Mouse (Mus musculus) gastrocnemius, postnatal 25 days (tissue): Measurements from ENCODE around the gene Pfdn5. TPM values are rescaled to one million over a fixed set of nuclear protein-coding genes. Genes with fewer than 3 reads are reported as not detected.

Experiments used
- DNase-seq: peaks from one replicate; pipeline ENCODE4 v3.0.0; 2022
- long read RNA-seq, 2 experiments: library from polyadenylated mRNA; stranded (forward); transcript quantifications; one replicate each; pipeline ENCODE4 v2.0.0; 2021
- total RNA-seq, 2 experiments: library from RNA; stranded (reverse); gene quantifications; 1 replicate in 1 of 2; 2 replicates in 1 of 2; pipeline ENCODE4 v1.2.3; 2021

The Pfdn5 gene
- 100 to 1,000 TPM; 189 to 204 TPM for total RNA-seq
- long read RNA-seq, experiment 1, transcript Pfdn5-205 (6 exons, 1,062 nt), result major isoform, 169 of 194 reads
- long read RNA-seq, experiment 1, transcript Pfdn5-204 (5 exons, 374 nt), result minor isoform, 6 of 194 reads
- long read RNA-seq, experiment 1, partial matches to known transcripts, result 1 of 194 reads
- long read RNA-seq, experiment 1, other reads (novel, unspliced or antisense), result 17 of 194 reads
- long read RNA-seq, experiment 2, transcript Pfdn5-204 (5 exons, 374 nt), result minor isoform, 5 of 143 reads
- long read RNA-seq, experiment 2, transcript Pfdn5-205 (6 exons, 1,062 nt), result major isoform, 130 of 143 reads
- long read RNA-seq, experiment 2, partial matches to known transcripts, result 0 of 143 reads
- long read RNA-seq, experiment 2, other reads (novel, unspliced or antisense), result 8 of 143 reads

DNA sequence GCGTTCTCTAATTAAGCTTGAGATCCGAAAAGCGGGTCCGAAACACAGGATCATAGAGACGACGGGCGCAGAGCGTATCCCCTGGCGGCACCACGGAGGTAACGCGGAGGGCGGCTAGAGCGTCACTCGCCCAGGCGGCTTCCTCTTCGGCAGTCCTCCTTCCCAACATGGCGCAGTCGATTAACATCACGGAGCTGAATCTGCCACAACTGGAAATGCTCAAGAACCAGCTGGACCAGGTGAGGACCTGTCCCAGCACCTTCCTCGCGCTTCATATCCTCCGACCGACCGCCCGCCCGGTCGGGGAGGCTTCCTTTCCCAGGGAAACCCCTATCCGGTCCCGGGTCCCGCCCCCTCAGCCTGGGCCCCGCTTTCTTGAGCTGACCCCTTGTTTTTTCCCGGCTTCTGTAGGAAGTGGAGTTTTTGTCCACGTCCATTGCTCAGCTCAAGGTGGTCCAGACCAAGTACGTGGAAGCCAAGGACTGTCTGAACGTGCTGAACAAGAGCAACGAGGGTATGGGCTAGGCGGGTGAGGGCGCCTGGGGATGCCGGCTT lies at the start of gene Pfdn5:
Gene Pfdn5 (plus strand): TSS at position 95 of the 555 bp plus-strand sequence.
- peak; percentile 83 for DNase-seq

GRCm38 (mm10) chr15:102278726-102279091 lies 47.2 kb upstream of the Pfdn5 start:
- DNase-seq, result no peak

- DNase-seq, result peak; percentile 91
Measured at GRCm38 (mm10) chr15:102279092-102279782, 46.7 kb upstream of the Pfdn5 start, which contains the start of gene Mfsd5. Gene Mfsd5 (plus strand): TSS chr15:102279454.

DNA sequence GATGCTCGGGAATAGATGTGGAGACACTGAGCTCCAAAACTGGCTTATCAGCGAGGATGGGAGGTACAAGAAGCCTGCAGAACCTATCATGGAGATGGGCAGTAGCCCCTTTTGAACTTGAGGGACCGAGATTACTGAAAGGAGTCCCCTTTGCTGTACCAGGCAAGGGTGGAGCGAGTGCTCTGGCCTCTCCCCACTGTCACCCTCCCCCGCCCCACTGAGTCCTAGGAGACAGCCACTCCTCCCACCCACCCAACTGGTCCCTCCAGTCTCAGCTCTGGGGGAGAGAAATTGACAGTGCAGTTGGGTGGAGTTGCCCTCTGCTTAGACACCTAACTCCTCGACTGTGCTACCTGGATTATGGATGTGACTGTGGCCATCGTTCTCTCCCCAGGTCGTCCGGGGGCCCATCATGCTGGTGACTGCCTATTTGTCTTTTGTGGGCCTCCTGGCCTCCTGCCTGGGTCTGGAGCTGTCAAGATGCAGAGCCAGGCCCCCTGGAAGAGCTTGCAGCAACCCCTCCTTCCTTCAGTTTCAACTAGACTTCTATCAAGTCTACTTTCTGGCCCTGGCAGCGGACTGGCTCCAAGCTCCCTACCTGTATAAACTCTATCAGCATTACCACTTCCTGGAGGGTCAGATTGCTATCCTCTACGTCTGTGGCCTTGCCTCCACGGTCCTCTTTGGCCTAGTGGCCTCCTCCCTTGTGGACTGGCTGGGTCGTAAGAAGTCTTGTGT lies 46.0 kb upstream of the Pfdn5 start:
- no peak for DNase-seq

DNA sequence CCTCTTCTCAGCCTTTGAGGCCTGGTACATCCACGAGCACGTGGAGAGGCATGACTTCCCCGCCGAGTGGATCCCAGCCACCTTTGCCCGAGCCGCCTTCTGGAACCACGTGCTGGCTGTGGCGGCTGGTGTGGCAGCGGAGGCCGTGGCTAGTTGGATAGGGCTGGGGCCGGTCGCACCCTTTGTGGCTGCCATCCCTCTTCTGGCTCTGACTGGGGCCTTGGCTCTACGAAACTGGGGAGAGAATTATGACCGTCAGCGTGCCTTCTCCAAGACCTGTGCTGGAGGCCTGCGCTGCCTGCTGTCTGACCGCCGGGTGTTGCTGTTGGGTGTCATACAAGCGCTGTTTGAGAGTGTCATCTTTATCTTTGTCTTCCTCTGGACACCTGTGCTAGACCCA lies 45.3 kb upstream of the Pfdn5 start:
- no peak for DNase-seq

GRCm38 (mm10) chr15:102282463-102283292 lies 43.2 kb upstream of the Pfdn5 start:
- no peak for DNase-seq

DNA sequence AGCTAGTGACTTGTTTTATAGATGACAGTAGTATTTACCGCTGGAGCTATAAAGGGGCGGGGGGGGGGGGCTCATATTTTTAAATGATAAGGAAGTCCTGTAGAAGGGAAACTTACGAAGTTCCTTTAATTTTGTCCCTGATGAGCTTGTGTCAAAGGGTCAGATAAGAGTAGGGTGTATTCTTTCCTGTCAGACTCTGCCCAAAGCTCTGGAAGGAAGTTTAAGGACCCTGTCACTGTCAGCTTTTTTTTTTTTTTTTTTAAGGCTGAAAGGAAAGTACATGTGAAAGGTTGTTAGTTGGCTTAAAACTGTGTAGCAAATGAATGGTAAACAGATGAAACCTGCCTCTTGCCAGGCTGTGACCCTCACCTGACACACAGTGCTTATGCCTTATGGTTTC lies 42.3 kb upstream of the Pfdn5 start:
- DNase-seq, result no peak

- DNase-seq, result no peak
Measured at GRCm38 (mm10) chr15:102287395-102287794, 38.5 kb upstream of the Pfdn5 start.

- peak; percentile 91 for DNase-seq
Measured at GRCm38 (mm10) chr15:102295633-102296367, 30.1 kb upstream of the Pfdn5 start, which contains the start of gene Espl1. Gene Espl1 (plus strand): TSS chr15:102296266.

DNA sequence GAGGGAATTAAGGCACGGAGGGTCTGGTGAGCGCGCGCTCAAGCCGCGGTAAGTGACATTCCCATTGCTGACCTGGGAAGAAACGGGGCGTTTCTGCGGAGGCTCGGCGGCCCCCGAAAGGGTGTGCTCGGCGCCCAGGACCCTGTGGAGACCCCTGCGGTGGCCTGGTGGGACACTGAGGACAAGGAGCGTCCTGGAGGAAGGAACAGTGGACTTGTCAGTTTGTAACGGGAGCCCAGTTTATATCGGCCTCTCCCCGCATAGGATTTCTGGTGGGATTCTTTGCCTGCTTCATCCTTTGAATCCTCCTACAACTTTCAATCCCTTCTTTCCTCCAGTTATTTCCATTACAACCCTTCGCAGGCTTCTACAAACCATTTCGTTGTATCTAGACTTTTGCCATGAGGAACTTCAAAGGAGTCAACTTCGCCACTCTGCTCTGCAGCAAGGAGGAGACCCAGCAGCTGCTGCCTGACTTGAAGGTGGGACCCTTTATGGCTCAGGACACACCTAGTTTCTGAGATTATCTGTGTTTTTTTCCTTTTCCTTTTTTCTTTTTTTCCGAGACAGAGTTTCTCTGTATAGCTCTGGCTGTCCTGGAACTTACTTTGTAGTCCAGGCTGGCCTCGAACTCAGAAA lies 29.4 kb upstream of the Pfdn5 start:
- no peak for DNase-seq

DNA sequence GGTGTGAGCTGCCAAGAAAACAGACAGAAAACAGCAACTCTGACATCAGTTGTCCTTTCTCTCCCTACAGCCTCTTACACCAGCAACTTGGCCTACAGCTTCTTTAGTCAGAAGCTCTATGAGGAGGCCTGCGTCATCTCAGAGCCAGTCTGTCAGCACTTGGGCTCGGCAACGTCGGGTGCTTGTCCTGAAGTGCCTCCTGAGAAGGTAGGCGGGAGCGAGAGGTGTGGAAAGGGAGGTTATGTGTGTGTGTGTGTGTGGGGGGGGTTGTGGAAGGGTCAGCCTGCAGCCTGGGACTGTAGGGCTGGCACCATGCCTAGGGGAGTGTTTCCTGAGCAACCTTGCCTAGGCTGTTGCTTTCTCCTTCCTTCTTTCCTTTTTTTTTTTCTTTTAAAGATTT lies 23.4 kb upstream of the Pfdn5 start:
- DNase-seq, result no peak

DNA sequence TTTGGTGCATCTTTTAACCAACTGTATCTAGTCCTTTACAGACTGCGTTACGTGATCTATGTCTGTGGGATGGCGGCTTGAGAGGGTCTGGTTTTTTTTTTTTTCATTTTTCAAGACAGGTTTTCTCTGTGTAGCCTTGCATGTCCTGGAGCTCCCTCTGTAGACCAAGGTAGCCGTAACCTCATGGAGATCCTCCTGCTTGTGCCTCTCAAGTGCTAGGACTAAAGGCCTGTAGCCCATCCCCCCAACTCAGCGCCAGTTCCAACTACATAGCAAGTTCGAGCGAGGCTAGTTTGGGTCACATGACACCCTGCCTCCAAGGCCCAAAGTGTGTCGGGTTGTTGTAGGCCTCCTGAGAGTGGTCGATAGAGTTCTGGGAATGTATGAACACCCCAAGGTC lies 17.2 kb upstream of the Pfdn5 start:
- DNase-seq, result no peak

DNA sequence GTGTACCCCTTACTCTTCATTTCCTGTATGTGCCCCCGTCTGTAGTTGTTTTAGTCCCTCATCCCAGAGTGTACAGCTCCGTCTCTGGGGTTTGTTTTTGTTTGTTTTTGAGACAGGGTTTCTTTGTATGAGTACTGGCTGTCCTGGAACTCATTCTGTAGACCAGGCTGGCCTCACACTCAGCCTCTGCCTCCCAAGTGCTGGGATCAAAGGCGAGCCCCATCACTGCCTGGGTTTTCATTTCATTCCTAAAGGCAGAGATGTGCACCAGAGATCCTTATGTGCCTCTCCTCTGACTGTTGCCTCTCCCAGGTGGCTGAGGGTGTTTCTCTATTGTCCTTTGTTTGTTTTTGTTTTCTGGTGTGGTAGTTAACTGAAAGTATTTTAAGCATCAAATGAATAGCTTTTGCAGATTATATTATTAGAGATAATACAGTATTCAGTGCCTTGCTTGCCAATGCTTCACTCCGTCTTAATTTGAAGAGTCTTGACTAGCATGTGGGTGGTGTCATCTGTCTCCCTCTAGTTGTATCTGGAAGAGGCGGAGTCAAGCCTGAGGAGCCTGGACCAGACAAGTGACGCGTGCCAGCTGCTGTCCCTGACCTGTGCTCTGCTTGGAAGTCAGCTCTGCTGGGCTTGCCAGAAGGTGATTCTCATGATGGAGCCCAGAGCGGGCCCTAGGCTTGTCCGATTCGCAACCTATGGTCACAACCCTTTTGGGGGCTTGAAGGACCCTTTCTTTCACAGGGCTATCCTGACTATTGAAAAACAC lies 15.7 kb upstream of the Pfdn5 start:
- DNase-seq, result no peak

DNA sequence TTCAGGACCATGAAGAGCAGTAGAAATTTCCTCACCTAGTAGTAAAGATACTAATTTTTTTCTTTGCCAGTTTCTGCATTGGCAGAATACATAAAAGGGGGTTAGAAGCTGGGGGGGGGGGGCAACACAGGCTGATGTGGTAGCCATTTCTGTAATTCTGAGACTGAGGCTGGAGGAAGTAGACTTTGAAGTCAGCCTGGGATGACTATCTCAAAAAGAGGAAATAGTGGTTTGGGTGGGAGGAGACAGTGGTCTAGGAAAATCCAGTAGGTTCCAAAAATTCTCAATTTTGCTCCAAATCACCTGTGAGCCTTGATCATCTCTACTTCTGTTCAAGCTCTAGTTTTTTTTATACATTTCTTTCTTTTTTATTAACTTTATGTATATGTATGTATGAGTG lies 14.4 kb upstream of the Pfdn5 start:
- no peak for DNase-seq

- DNase-seq, result no peak
Measured at GRCm38 (mm10) chr15:102315292-102315691, 10.6 kb upstream of the Pfdn5 start.

DNA sequence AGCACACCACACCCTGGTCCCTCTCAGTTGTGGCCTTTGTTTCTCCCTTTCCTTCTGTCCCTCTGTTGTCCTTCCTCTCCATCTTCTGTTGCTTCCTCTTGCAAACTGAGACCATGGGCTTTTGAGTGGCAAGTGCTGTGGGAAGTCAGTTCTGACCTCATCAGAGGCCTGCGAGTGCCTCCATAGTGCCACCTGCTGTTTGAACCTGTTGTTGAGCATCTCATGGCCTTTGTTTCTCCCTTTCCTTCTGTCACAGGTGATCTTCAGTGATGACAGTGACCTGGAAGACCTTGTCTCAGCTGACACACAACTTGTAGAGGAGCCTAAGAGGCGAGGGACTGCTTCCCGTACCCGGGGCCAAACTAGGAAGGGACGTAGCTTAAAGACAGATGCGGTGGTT lies 9.7 kb upstream of the Pfdn5 start:
- peak; percentile 32 for DNase-seq

GRCm38 (mm10) chr15:102324654-102325473 lies 1.1 kb upstream of the Pfdn5 start:
- no peak for DNase-seq

GRCm38 (mm10) chr15:102326892-102327291 lies 976 bp downstream of the Pfdn5 start:
- no peak for DNase-seq

GRCm38 (mm10) chr15:102331610-102332015 lies 5.7 kb downstream of the Pfdn5 start, which contains the start of gene Myg1:
Gene Myg1 (plus strand): TSS chr15:102331709.
- DNase-seq, result peak; percentile 73
